Mouse (Mus musculus) brown adipose tissue, adult 24 weeks (tissue): ENCODE data around the gene Spag5. TPM values are rescaled to one million over a fixed set of nuclear protein-coding genes. Genes with fewer than 3 reads are reported as not detected.

Experiments
- H3K27ac ChIP-seq: fragments of 200-500 bp; replicated peaks from 2 replicates; pipeline ENCODE4 v1.5.1; 2012; ENCODE audit warnings: low read depth, mild to moderate bottlenecking, low read length
- H3K4me1 ChIP-seq: fragments of 200-500 bp; 2 replicates; pipeline ENCODE4 v1.6.1; 2012; ENCODE audit warnings: low read length, mixed read lengths; ENCODE audit not compliant: control insufficient read depth, insufficient read depth, insufficient read length
- H3K4me3 ChIP-seq: fragments of 200-500 bp; 2 replicates; pipeline ENCODE4 v1.5.1; 2012; ENCODE audit warnings: low read depth, mild to moderate bottlenecking, low read length, moderate library complexity; ENCODE audit not compliant: insufficient read depth
- polyA plus RNA-seq: library from polyadenylated mRNA; stranded (reverse); fragments of >200 nt; gene quantifications from 2 replicates; pipeline ENCODE4 v1.2.4, GENCODE M21; 2012; ENCODE audit not compliant: missing spikeins, insufficient read depth, insufficient read length

The Spag5 gene
- polyA plus RNA-seq, 1 experiment, result 0.87 TPM

- no peak overlapping the region for H3K27ac ChIP-seq
- peaks cover 3% of the 10 kb centered on the region; the same call in 1 of the 2 replicates for H3K4me1 ChIP-seq
- H3K4me3 ChIP-seq, result peak overlapping the region; percentile 48
Observed at GRCm38 (mm10) chr11:78300917-78301316, 412 bp upstream of the Spag5 start.

- H3K27ac ChIP-seq, result no peak overlapping the region
- H3K4me3 ChIP-seq, result no peak overlapping the region
- peaks cover 3% of the 10 kb centered on the region; the same call in 1 of the 2 replicates for H3K4me1 ChIP-seq
Observed at GRCm38 (mm10) chr11:78305272-78305671, 3.9 kb downstream of the Spag5 start.

- Histone ChIP-seq H3K27ac (0 out of 2 replicates have a peak overlapping the region, but pooled peaks have one; percentile 19), H3K4me3 (no peak overlapping the region), H3K4me1 (no peaks in the 10 kb centered on the region; the same call in 1 of the 2 replicates)
Observed at GRCm38 (mm10) chr11:78310861-78311511, 9.7 kb downstream of the Spag5 start.

- H3K4me3 ChIP-seq, result no peak overlapping the region
- H3K4me1 ChIP-seq, result no peaks in the 10 kb centered on the region; the same call in 1 of the 2 replicates
- no peak overlapping the region for H3K27ac ChIP-seq
Observed at GRCm38 (mm10) chr11:78313662-78314061, 12.3 kb downstream of the Spag5 start.

- peaks cover 4% of the 10 kb centered on the region; the same call in 1 of the 2 replicates for H3K4me1 ChIP-seq
- no peak overlapping the region for H3K4me3 ChIP-seq
- no peak overlapping the region for H3K27ac ChIP-seq
Observed at GRCm38 (mm10) chr11:78318411-78318810, 17.1 kb downstream of the Spag5 start.

- no peak overlapping the region for H3K27ac ChIP-seq
- no peak overlapping the region for H3K4me3 ChIP-seq
- H3K4me1 ChIP-seq, result peaks cover 4% of the 10 kb centered on the region; the same call in 1 of the 2 replicates
Observed at GRCm38 (mm10) chr11:78322076-78322831, 20.9 kb downstream of the Spag5 start.

GRCm38 (mm10) chr11:78322860-78323259 lies 21.5 kb downstream of the Spag5 start, which contains the start of gene Aldoc:
TSS of gene Aldoc (plus strand) at chr11:78322968.
- Histone ChIP-seq H3K4me1 (peaks cover 4% of the 10 kb centered on the region; the same call in 1 of the 2 replicates), H3K27ac (no peak within 1 kb of the TSS), H3K4me3 (no peak within 1 kb of the TSS)

- no peak overlapping the region for H3K27ac ChIP-seq
- no peak overlapping the region for H3K4me3 ChIP-seq
- H3K4me1 ChIP-seq, result peaks cover 4% of the 10 kb centered on the region; the same call in 1 of the 2 replicates
Observed at GRCm38 (mm10) chr11:78324000-78324785, 22.9 kb downstream of the Spag5 start.

GRCm38 (mm10) chr11:78324965-78325364 lies 23.6 kb downstream of the Spag5 start:
- Histone ChIP-seq H3K27ac (no peak overlapping the region), H3K4me3 (no peak overlapping the region), H3K4me1 (peaks cover 4% of the 10 kb centered on the region; the same call in 1 of the 2 replicates)

- Histone ChIP-seq H3K4me3 (no peak overlapping the region), H3K27ac (no peak overlapping the region), H3K4me1 (peaks cover 4% of the 10 kb centered on the region; the same call in 1 of the 2 replicates)
Observed at GRCm38 (mm10) chr11:78327215-78327614, 25.9 kb downstream of the Spag5 start.

GRCm38 (mm10) chr11:78327634-78328511 lies 26.5 kb downstream of the Spag5 start, which contains the start of gene Pigs:
TSS of gene Pigs (plus strand) at chr11:78328415.
- peaks cover 3% of the 10 kb centered on the region; the same call in 1 of the 2 replicates for H3K4me1 ChIP-seq
- peak within 1 kb of the TSS; percentile 97 for H3K4me3 ChIP-seq
- peak within 1 kb of the TSS; percentile 79 for H3K27ac ChIP-seq

GRCm38 (mm10) chr11:78328512-78329056 lies 27.3 kb downstream of the Spag5 start:
- H3K4me1 ChIP-seq, result no peaks in the 10 kb centered on the region
- H3K4me3 ChIP-seq, result peak overlapping the region; percentile 97
- no peak overlapping the region for H3K27ac ChIP-seq

GRCm38 (mm10) chr11:78332676-78333075 lies 31.3 kb downstream of the Spag5 start:
- no peak overlapping the region for H3K4me3 ChIP-seq
- H3K27ac ChIP-seq, result no peak overlapping the region
- H3K4me1 ChIP-seq, result no peaks in the 10 kb centered on the region

- no peaks in the 10 kb centered on the region for H3K4me1 ChIP-seq
- no peak overlapping the region for H3K4me3 ChIP-seq
- H3K27ac ChIP-seq, result no peak overlapping the region
Observed at GRCm38 (mm10) chr11:78333992-78334391, 32.7 kb downstream of the Spag5 start.
